Comparison of ENCODE assay signal across 11 mouse cellular contexts in the genomic region with DNA sequence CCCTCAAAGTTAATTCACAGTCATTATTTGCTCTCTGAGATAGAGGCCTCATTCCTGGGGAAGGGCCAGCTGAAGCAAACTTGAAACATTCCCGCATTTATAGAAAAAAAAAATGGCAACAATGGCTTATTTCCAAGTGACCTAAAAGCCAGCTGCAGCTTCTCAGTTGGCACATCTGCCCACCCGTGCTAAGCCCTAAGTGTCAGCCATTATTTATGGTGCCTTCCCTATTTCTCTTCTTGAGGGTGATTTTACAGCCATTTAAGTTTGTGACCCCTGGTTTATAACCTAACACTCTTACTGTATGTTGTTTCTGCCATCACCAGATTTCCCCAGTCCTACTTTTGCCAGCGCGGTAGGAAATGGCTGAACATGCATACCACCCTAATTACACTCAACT. TPM values are rescaled to one million over a fixed set of nuclear protein-coding genes. Genes with fewer than 3 reads are reported as not detected.
DNase-seq lines count a peak whose midpoint lies in the region; ATAC-seq and TF ChIP-seq lines count a peak whose summit lies in the region.
"Had no signal": no experiment of that assay in that cellular context is flagged by ENCODE, and none has a peak within 500 bp of the region (broad histone marks: within the 10 kb centered on the region; RNA-seq: fewer than 3 reads in every experiment).

No protein-coding gene starts in this region.

- H3K4me3 ChIP-seq in heart, adult 2 months: peak overlapping the region; percentile 64
- H3K4me3 ChIP-seq in lung, embryonic 16.5 days (ENCODE audit: low read length): no peak overlapping the region
- H3K4me3 ChIP-seq in lung, adult 2 months (replicated peaks; ENCODE audit: extremely low read depth, low read depth, low read length): no peak overlapping the region
- peak overlapping the region; percentile 51; the same call in 1 of the 2 replicates for H3K4me3 ChIP-seq in limb, embryonic 13.5 days
- H3K4me3 ChIP-seq in stomach, embryonic 14.5 days (ENCODE audit: low read depth, low read length): no peak overlapping the region

- no peak for TF ChIP-seq CTCF in heart, adult 2 months (IDR thresholded peaks at IDR 0.05)
- TF ChIP-seq CTCF in lung, adult 2 months (IDR thresholded peaks at IDR 0.05; ENCODE audit: insufficient read depth, low read length): no peak

- ATAC-seq in lung, embryonic 16.5 days (ENCODE audit: low read depth): peak; percentile 68
- ATAC-seq in limb, embryonic 13.5 days (ENCODE audit: low FRiP score, low read depth): no peak
- ATAC-seq in stomach, embryonic 14.5 days (ENCODE audit: insufficient number of reproducible peaks, insufficient read depth, low FRiP score, low read depth): no peak

- H3K79me2 ChIP-seq in heart, adult 2 months (replicated peaks; ENCODE audit: control insufficient read depth, insufficient read depth, low read length): no peaks in the 10 kb centered on the region

- peak overlapping the region; percentile 99; the same call in 1 of the 2 replicates for H3K4me2 ChIP-seq in lung, embryonic 16.5 days (ENCODE audit: low read depth, low read length)
- peak overlapping the region; percentile 96; the same call in 1 of the 2 replicates for H3K4me2 ChIP-seq in limb, embryonic 13.5 days (replicated peaks)
- 0 out of 2 replicates have a peak overlapping the region, but pooled peaks have one; percentile 97 for H3K4me2 ChIP-seq in stomach, embryonic 14.5 days (replicated peaks; ENCODE audit: low read depth, low read length)

- no peak for TF ChIP-seq POLR2A in heart, adult 2 months (IDR thresholded peaks at IDR 0.05; ENCODE audit: insufficient read depth, low read depth, low read length)
- no peak for TF ChIP-seq POLR2A in lung, adult 2 months (IDR thresholded peaks at IDR 0.05; ENCODE audit: borderline replicate concordance, extremely low read depth, low read depth, low read length)

- WGBS in heart, adult 2 months: 44% methylated on average over 4 of the region's 4 CpGs
- 34% methylated on average over 4 of the region's 4 CpGs for WGBS in lung, embryonic 16.5 days
- WGBS in lung, adult 2 months: 60% methylated on average over 4 of the region's 4 CpGs
- WGBS in limb, embryonic 13.5 days: 9% methylated on average over 4 of the region's 4 CpGs
- WGBS in stomach, embryonic 14.5 days: 22% methylated on average over 4 of the region's 4 CpGs

- DNase-seq in heart, adult 2 months: no peak
- no peak for DNase-seq in heart, adult 9 months (ENCODE audit: low spot score in 2 of 2)
- no peak for DNase-seq in lung, adult 2 months
- DNase-seq in spleen, postnatal 14 days (ENCODE audit: low spot score in 2 of 2): no peak
- no peak for DNase-seq in left cerebral cortex, adult 9 months (ENCODE audit: low spot score in 2 of 2)
- DNase-seq: cerebellum, adult 9-10 months; kidney, adult 8-10 months had no signal

- peaks cover 6% of the 10 kb centered on the region for H3K4me1 ChIP-seq in heart, adult 2 months (ENCODE audit: control insufficient read depth, insufficient read depth, low read length)
- peaks cover 5% of the 10 kb centered on the region for H3K4me1 ChIP-seq in lung, embryonic 16.5 days (replicated peaks; ENCODE audit: control insufficient read depth, insufficient read depth, low read length)
- peaks cover 3% of the 10 kb centered on the region; the same call in 1 of the 2 replicates for H3K4me1 ChIP-seq in lung, adult 2 months (ENCODE audit: control insufficient read depth, insufficient read depth, low read length)
- H3K4me1 ChIP-seq in limb, embryonic 13.5 days: peaks cover 10% of the 10 kb centered on the region
- H3K4me1 ChIP-seq in stomach, embryonic 14.5 days (ENCODE audit: control insufficient read depth, insufficient read depth, low read length): peaks cover 7% of the 10 kb centered on the region

- intact Hi-C loops in heart, adult 2 months (cut with DNase I): no loop called here

- peaks cover 2% of the 10 kb centered on the region for H3K36me3 ChIP-seq in heart, adult 2 months (ENCODE audit: control insufficient read depth, insufficient read depth, low read length)
- H3K36me3 ChIP-seq in lung, embryonic 16.5 days (ENCODE audit: control insufficient read depth, insufficient read depth, low read length): no peaks in the 10 kb centered on the region
- no peaks in the 10 kb centered on the region for H3K36me3 ChIP-seq in limb, embryonic 13.5 days
- no peaks in the 10 kb centered on the region for H3K36me3 ChIP-seq in stomach, embryonic 14.5 days (ENCODE audit: control insufficient read depth, insufficient read depth, low read length)

- no peaks in the 10 kb centered on the region for H3K27me3 ChIP-seq in heart, adult 2 months (ENCODE audit: control insufficient read depth, insufficient read depth, low read length)
- no peaks in the 10 kb centered on the region for H3K27me3 ChIP-seq in lung, embryonic 16.5 days (ENCODE audit: control insufficient read depth, insufficient read depth, low read depth, low read length)
- H3K27me3 ChIP-seq in limb, embryonic 13.5 days: 0 out of 2 replicates have a peak, but pooled peaks cover 9% of the 10 kb centered on the region
- H3K27me3 ChIP-seq in stomach, embryonic 14.5 days (ENCODE audit: control insufficient read depth, insufficient read depth, low read length): no peaks in the 10 kb centered on the region

- H3K27ac ChIP-seq in heart, adult 2 months: peak overlapping the region; percentile 80
- peak overlapping the region; percentile 49; the same call in 1 of the 2 replicates for H3K27ac ChIP-seq in lung, embryonic 16.5 days (ENCODE audit: low read length)
- H3K27ac ChIP-seq in limb, embryonic 13.5 days: no peak overlapping the region; the same call in 1 of the 2 replicates
- H3K27ac ChIP-seq in stomach, embryonic 14.5 days (ENCODE audit: low read length): no peak overlapping the region

- peak overlapping the region; percentile 25; the same call in 1 of the 2 replicates for H3K9ac ChIP-seq in heart, adult 2 months (ENCODE audit: low read depth, low read length)
- no peak overlapping the region for H3K9ac ChIP-seq in lung, embryonic 16.5 days (ENCODE audit: low read length)
- H3K9ac ChIP-seq in limb, embryonic 13.5 days: no peak overlapping the region
- H3K9ac ChIP-seq in stomach, embryonic 14.5 days (replicated peaks; ENCODE audit: low read depth, low read length): no peak overlapping the region

- H3K9me3 ChIP-seq in lung, embryonic 16.5 days (ENCODE audit: control insufficient read depth, low read length): no peaks in the 10 kb centered on the region
- H3K9me3 ChIP-seq in limb, embryonic 13.5 days: no peaks in the 10 kb centered on the region
- H3K9me3 ChIP-seq in stomach, embryonic 14.5 days (ENCODE audit: control insufficient read depth, low read depth, low read length): no peaks in the 10 kb centered on the region

- no peak for TF ChIP-seq EP300 in heart, adult 2 months (IDR thresholded peaks at IDR 0.05; ENCODE audit: insufficient read depth, low read depth, low read length)

RNA-seq across cellular contexts. Expression of a gene that starts 11.3 kb away (rescaled TPM):
- total RNA-seq in heart, adult 2 months (2021): 10 to 100 TPM; 35.7 to 37.4 TPM
- 14.7 and 20.4 TPM in 2 replicates for polyA plus RNA-seq in heart, adult 2 months (2012; rRNA removed)
- 1.0 TPM in 2 replicates for polyA plus RNA-seq in lung, embryonic 16.5 days (2015; fragmentation: Nextera tagmentation; extraction: Ambion mirVana)
- polyA plus RNA-seq in lung, adult 2 months (2012; rRNA removed): 0.16 and 1.8 TPM in 2 replicates
- polyA plus RNA-seq in limb, embryonic 13.5 days (2015; fragmentation: Nextera tagmentation; extraction: Ambion mirVana): 0.51 and 0.54 TPM in 2 replicates
- not detected in 2 replicates for polyA plus RNA-seq in stomach, embryonic 14.5 days (2014; fragmentation: Nextera tagmentation; extraction: Ambion mirVana)
- polyA plus RNA-seq: neural tube, embryonic 11.5 days had no signal

Comparison
In these comparisons a context has a peak if more than half of its experiments do, and no peak if none do; other contexts are left out.
1. H3K27ac ChIP-seq: peak in heart, adult 2 months (single experiment) and lung, embryonic 16.5 days (single experiment); none in limb, embryonic 13.5 days (single experiment) and stomach, embryonic 14.5 days (single experiment).
2. H3K4me3 ChIP-seq: peak in heart, adult 2 months (single experiment) and limb, embryonic 13.5 days (single experiment); none in lung, embryonic 16.5 days (single experiment), lung, adult 2 months (single experiment) and stomach, embryonic 14.5 days (single experiment).
3. Peak in every context shown above with its lines, with median percentiles within 50 percentile points of each other: H3K4me2 ChIP-seq.